Mouse (Mus musculus) stomach, postnatal 0 days (tissue): ENCODE results near the gene Tshz2. TPM values are rescaled to one million over a fixed set of nuclear protein-coding genes. Genes with fewer than 3 reads are reported as not detected.
A peak's percentile ranks its signal among the peaks of the same experiment; 100 is the strongest.

Experiments
- ATAC-seq: fragments of 200-750 bp; cut with Nextera tagmentation; 2 replicates; pipeline ENCODE4 v1.8.0; 2017; ENCODE audit not compliant: low FRiP score, low TSS enrichment
- DNase-seq: peaks from one replicate; pipeline ENCODE4 v3.0.0-alpha.2; 2016; ENCODE audit warnings: low spot score
- H3K27ac ChIP-seq: fragments of 300-500 bp; sonication (generic); replicated peaks from 2 replicates; pipeline ENCODE4 v1.5.1; 2014; ENCODE audit warnings: mild to moderate bottlenecking, control low read depth
- H3K27me3 ChIP-seq: fragments of 300-500 bp; sonication (generic); 2 replicates; pipeline ENCODE4 v1.6.1; 2014; ENCODE audit warnings: low read length; ENCODE audit not compliant: control insufficient read depth, insufficient read depth
- H3K36me3 ChIP-seq: fragments of 300-500 bp; sonication (generic); 2 replicates; pipeline ENCODE4 v1.6.1; 2014; ENCODE audit warnings: low read length, mixed read lengths; ENCODE audit not compliant: control insufficient read depth, insufficient read depth
- H3K4me1 ChIP-seq: fragments of 300-500 bp; sonication (generic); replicated peaks from 2 replicates; pipeline ENCODE4 v1.6.1; 2014; ENCODE audit warnings: antibody characterized with exemption; ENCODE audit not compliant: control insufficient read depth, insufficient read depth
- H3K4me2 ChIP-seq: fragments of 300-500 bp; sonication (generic); replicated peaks from 2 replicates; pipeline ENCODE4 v1.6.1; 2014; ENCODE audit warnings: low read depth, mild to moderate bottlenecking, control low read depth, moderate library complexity
- H3K4me3 ChIP-seq: fragments of 300-500 bp; sonication (generic); 2 replicates; pipeline ENCODE4 v1.5.1; 2014; ENCODE audit warnings: low read depth, low read length, control low read depth
- H3K9ac ChIP-seq: fragments of 300-500 bp; sonication (generic); 2 replicates; pipeline ENCODE4 v1.6.1; 2014; ENCODE audit warnings: mild to moderate bottlenecking, low read length, control low read depth, mixed read lengths
- H3K9me3 ChIP-seq: fragments of 300-500 bp; sonication (generic); 2 replicates; pipeline ENCODE4 v1.6.1; 2016; ENCODE audit warnings: low read length; ENCODE audit not compliant: control insufficient read depth
- CTCF ChIP-seq: IDR thresholded peaks from 2 replicates; pipeline ENCODE4 v1.5.1; 2016; ENCODE audit warnings: antibody characterized with exemption, low read depth, mild to moderate bottlenecking, moderate library complexity
- EP300 ChIP-seq: optimal IDR thresholded peaks from 2 replicates; pipeline ENCODE3; 2016; ENCODE audit warnings: antibody characterized with exemption
- WGBS: fragments of 180-500 bp; shearing (Covaris S2); extraction: QIAGEN DNeasy Blood & Tissue Kit; methylation state at CpG from one replicate; pipeline ENCODE4 v1.1.7; 2014; 5-methylcytosine and 5-hydroxymethylcytosine counted together
- polyA plus RNA-seq: library from polyadenylated mRNA; unstranded; fragments of >200 nt; fragmentation: Nextera tagmentation; extraction: Ambion mirVana; gene quantifications from 2 replicates; pipeline ENCODE4 v1.2.1, GENCODE M21; 2015

The Tshz2 gene
- polyA plus RNA-seq, 1 experiment from 2014 or later: 6.7 TPM

DNA sequence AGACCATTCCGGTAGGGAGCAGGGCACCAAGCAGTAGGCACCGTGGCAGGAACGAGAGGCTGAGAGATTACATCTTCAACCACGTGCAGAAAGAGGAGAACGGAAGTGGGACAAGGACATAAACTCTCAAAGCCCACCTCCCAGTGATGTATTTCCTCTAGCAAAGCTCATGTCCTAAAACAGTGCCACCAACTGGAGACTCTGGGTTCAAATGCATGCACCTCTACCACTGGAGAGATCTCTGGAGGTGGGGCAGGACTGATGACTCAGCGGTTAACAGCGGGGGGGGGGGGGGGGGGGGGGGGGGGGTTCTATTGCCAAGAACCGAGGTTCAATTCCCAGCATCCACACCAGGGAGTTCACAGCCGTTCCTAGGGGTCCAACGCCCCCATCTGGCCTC is 410.5 kb downstream of the Tshz2 start:
- H3K4me1 ChIP-seq: no peaks in the 10 kb centered on the region
- TF ChIP-seq EP300: no peak
- TF ChIP-seq CTCF: peak; percentile 11; the same call in 1 of the 2 replicates
- no peaks in the 10 kb centered on the region for H3K9me3 ChIP-seq
- H3K9ac ChIP-seq: no peak overlapping the region
- ATAC-seq (no peak), DNase-seq (no peak)
- no peak overlapping the region for H3K4me3 ChIP-seq
- H3K27me3 ChIP-seq: no peaks in the 10 kb centered on the region
- no peak overlapping the region for H3K27ac ChIP-seq
- H3K36me3 ChIP-seq: no peaks in the 10 kb centered on the region
- 69% methylated on average over 8 of the region's 10 CpGs for WGBS
- H3K4me2 ChIP-seq: no peak overlapping the region

DNA sequence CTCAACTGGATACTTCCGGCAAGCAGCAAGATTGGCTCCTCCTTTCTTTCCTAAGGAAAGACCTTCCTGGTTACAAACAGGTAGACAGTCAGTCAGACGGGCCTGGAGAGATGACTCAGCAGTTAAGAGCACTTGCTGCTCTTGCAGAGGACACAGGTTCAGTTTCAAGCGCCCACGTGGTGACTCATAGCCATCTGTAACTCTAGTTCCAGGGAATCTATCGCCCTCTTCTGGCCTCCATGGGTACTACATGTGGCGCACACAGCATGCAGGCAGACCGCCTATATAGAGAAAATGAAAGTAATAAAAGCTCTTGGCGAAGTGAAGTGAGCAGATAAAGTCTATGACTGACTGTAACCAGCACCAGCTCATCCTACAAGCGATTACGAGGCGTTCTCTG is 413.1 kb downstream of the Tshz2 start:
- TF ChIP-seq EP300: no peak
- TF ChIP-seq CTCF: peak; percentile 51
- no peaks in the 10 kb centered on the region for H3K9me3 ChIP-seq
- DNase-seq (no peak), ATAC-seq (no peak)
- no peak overlapping the region for H3K4me3 ChIP-seq
- H3K4me2 ChIP-seq: no peak overlapping the region
- H3K4me1 ChIP-seq: no peaks in the 10 kb centered on the region
- 82% methylated on average over 11 of the region's 11 CpGs for WGBS
- no peak overlapping the region for H3K27ac ChIP-seq
- no peaks in the 10 kb centered on the region for H3K36me3 ChIP-seq
- no peaks in the 10 kb centered on the region for H3K27me3 ChIP-seq
- no peak overlapping the region for H3K9ac ChIP-seq

- no peak for DNase-seq
- WGBS: 80% methylated on average over 9 of the region's 9 CpGs
- TF ChIP-seq CTCF (no peak), EP300 (no peak)
- no peak overlapping the region for H3K4me2 ChIP-seq
- H3K36me3 ChIP-seq: no peaks in the 10 kb centered on the region
- no peak overlapping the region for H3K27ac ChIP-seq
- no peak for ATAC-seq
- H3K4me1 ChIP-seq: no peaks in the 10 kb centered on the region
- H3K4me3 ChIP-seq: no peak overlapping the region
- no peaks in the 10 kb centered on the region for H3K27me3 ChIP-seq
- no peaks in the 10 kb centered on the region for H3K9me3 ChIP-seq
- no peak overlapping the region for H3K9ac ChIP-seq
These were observed 413.7 kb downstream of the Tshz2 start for GRCm38 (mm10) chr2:170046371-170047145.

- DNase-seq (no peak), ATAC-seq (no peak)
- Histone ChIP-seq H3K9ac (no peak overlapping the region), H3K4me1 (no peaks in the 10 kb centered on the region), H3K27ac (no peak overlapping the region), H3K4me3 (no peak overlapping the region), H3K9me3 (no peaks in the 10 kb centered on the region), H3K27me3 (no peaks in the 10 kb centered on the region), H3K4me2 (no peak overlapping the region), H3K36me3 (no peaks in the 10 kb centered on the region)
- 79% methylated on average over 1 of the region's 1 CpGs for WGBS
- TF ChIP-seq CTCF (no peak), EP300 (no peak)
These were observed 416.0 kb downstream of the Tshz2 start for GRCm38 (mm10) chr2:170048831-170049230.

- Histone ChIP-seq H3K4me3 (no peak overlapping the region), H3K4me1 (no peaks in the 10 kb centered on the region), H3K4me2 (no peak overlapping the region), H3K36me3 (no peaks in the 10 kb centered on the region), H3K9ac (no peak overlapping the region), H3K27ac (no peak overlapping the region), H3K9me3 (no peaks in the 10 kb centered on the region), H3K27me3 (no peaks in the 10 kb centered on the region)
- no peak for TF ChIP-seq CTCF
- no peak for TF ChIP-seq EP300
- WGBS: 47% methylated on average over 5 of the region's 5 CpGs
- DNase-seq: no peak
- no peak for ATAC-seq
These were observed 417.8 kb downstream of the Tshz2 start for GRCm38 (mm10) chr2:170050651-170051050.

GRCm38 (mm10) chr2:170051441-170051840 is 418.6 kb downstream of the Tshz2 start:
- H3K4me3 ChIP-seq: no peak overlapping the region
- WGBS: 92% methylated on average over 6 of the region's 6 CpGs
- TF ChIP-seq CTCF (no peak), EP300 (no peak)
- no peak for DNase-seq
- no peaks in the 10 kb centered on the region for H3K27me3 ChIP-seq
- H3K27ac ChIP-seq: no peak overlapping the region
- no peaks in the 10 kb centered on the region for H3K4me1 ChIP-seq
- ATAC-seq: no peak
- no peaks in the 10 kb centered on the region for H3K36me3 ChIP-seq
- H3K9me3 ChIP-seq: no peaks in the 10 kb centered on the region
- H3K4me2 ChIP-seq: no peak overlapping the region
- H3K9ac ChIP-seq: no peak overlapping the region
